22 mouse cellular contexts compared by ENCODE assay signal in genomic region chr12:119229601-119230000, GRCm38 (mm10). TPM values are rescaled to one million over a fixed set of nuclear protein-coding genes. Genes with fewer than 3 reads are reported as not detected.
DNase-seq lines count a peak whose midpoint lies in the region; ATAC-seq and TF ChIP-seq lines count a peak whose summit lies in the region.
"Had no signal": no experiment of that assay in that cellular context is flagged by ENCODE, and none has a peak within 500 bp of the region (broad histone marks: within the 10 kb centered on the region; RNA-seq: fewer than 3 reads in every experiment).

No protein-coding gene starts in this region.

- WGBS in kidney, adult 2 months, result 33% methylated on average over 2 of the region's 2 CpGs
- 83% methylated on average over 2 of the region's 2 CpGs for WGBS in kidney, embryonic 14.5 days
- WGBS in kidney, postnatal 0 days, result 63% methylated on average over 2 of the region's 2 CpGs

- H3K9ac ChIP-seq in kidney, embryonic 14.5 days (ENCODE audit: low read depth, low read length), result no peak overlapping the region
- H3K9ac ChIP-seq in kidney, postnatal 0 days (ENCODE audit: low read depth, low read length), result no peak overlapping the region
- H3K9ac ChIP-seq: embryonic facial prominence, embryonic 12.5 days; embryonic facial prominence, embryonic 15.5 days; forebrain, embryonic 15.5 days; heart, embryonic 12.5 days; heart, embryonic 15.5 days; hindbrain, embryonic 13.5 days had no signal

- no peaks in the 10 kb centered on the region for H3K27me3 ChIP-seq in kidney, adult 2 months (replicated peaks; ENCODE audit: control insufficient read depth, insufficient read depth, low read length)
- H3K27me3 ChIP-seq in kidney, embryonic 14.5 days (ENCODE audit: control insufficient read depth, insufficient read depth, low read length), result no peaks in the 10 kb centered on the region
- H3K27me3 ChIP-seq in kidney, postnatal 0 days (ENCODE audit: insufficient read depth, low read length), result no peaks in the 10 kb centered on the region
- H3K27me3 ChIP-seq: embryonic facial prominence, embryonic 12.5 days; embryonic facial prominence, embryonic 15.5 days; forebrain, embryonic 15.5 days; heart, embryonic 12.5 days; heart, embryonic 15.5 days; hindbrain, embryonic 13.5 days had no signal

- no peaks in the 10 kb centered on the region; the same call in 1 of the 2 replicates for H3K36me3 ChIP-seq in kidney, adult 2 months (ENCODE audit: control insufficient read depth, insufficient read depth, low read length)
- no peaks in the 10 kb centered on the region for H3K36me3 ChIP-seq in kidney, embryonic 14.5 days (ENCODE audit: control insufficient read depth, insufficient read depth, low read length)
- H3K36me3 ChIP-seq in kidney, postnatal 0 days (ENCODE audit: insufficient read depth, low read length), result no peaks in the 10 kb centered on the region
- H3K36me3 ChIP-seq: embryonic facial prominence, embryonic 12.5 days; embryonic facial prominence, embryonic 15.5 days; forebrain, embryonic 15.5 days; heart, embryonic 12.5 days; heart, embryonic 15.5 days; hindbrain, embryonic 13.5 days had no signal

- no peak for TF ChIP-seq CTCF in kidney, adult 2 months (conservative IDR thresholded peaks at IDR 0.05; ENCODE audit: insufficient read depth, insufficient read length, low read depth, low read length)
- TF ChIP-seq CTCF in kidney, postnatal 0 days (IDR thresholded peaks at IDR 0.05; ENCODE audit: low read depth), result no peak

- H3K4me3 ChIP-seq in kidney, adult 2 months (ENCODE audit: insufficient read depth, low read depth, low read length), result no peak overlapping the region
- H3K4me3 ChIP-seq in kidney, embryonic 14.5 days (ENCODE audit: low read length), result no peak overlapping the region
- no peak overlapping the region for H3K4me3 ChIP-seq in kidney, postnatal 0 days (replicated peaks; ENCODE audit: low read depth, low read length)
- H3K4me3 ChIP-seq: embryonic facial prominence, embryonic 12.5 days; embryonic facial prominence, embryonic 15.5 days; forebrain, embryonic 15.5 days; heart, embryonic 12.5 days; heart, embryonic 15.5 days; hindbrain, embryonic 10.5 days; hindbrain, embryonic 13.5 days had no signal

- TF ChIP-seq POLR2A in kidney, adult 2 months (IDR thresholded peaks at IDR 0.05; ENCODE audit: low read depth, low read length), result no peak

- no peaks in the 10 kb centered on the region for H3K9me3 ChIP-seq in kidney, embryonic 14.5 days (ENCODE audit: control insufficient read depth, low read length)
- H3K9me3 ChIP-seq in kidney, postnatal 0 days (replicated peaks; ENCODE audit: low read length), result no peaks in the 10 kb centered on the region
- H3K9me3 ChIP-seq: embryonic facial prominence, embryonic 12.5 days; embryonic facial prominence, embryonic 15.5 days; forebrain, embryonic 15.5 days; heart, embryonic 12.5 days; heart, embryonic 15.5 days; hindbrain, embryonic 10.5 days; hindbrain, embryonic 13.5 days had no signal

- no peak for ATAC-seq in kidney, embryonic 14.5 days (ENCODE audit: low FRiP score, low TSS enrichment)
- ATAC-seq in kidney, postnatal 0 days (replicated peaks; ENCODE audit: low FRiP score, low read depth), result peak; percentile 65
- ATAC-seq: forebrain, embryonic 15.5 days; hindbrain, embryonic 16.5 days had no signal

- no peak overlapping the region for H3K4me2 ChIP-seq in kidney, embryonic 14.5 days (replicated peaks; ENCODE audit: low read depth, low read length)
- no peak overlapping the region for H3K4me2 ChIP-seq in kidney, postnatal 0 days (ENCODE audit: low read length)
- H3K4me2 ChIP-seq: embryonic facial prominence, embryonic 12.5 days; embryonic facial prominence, embryonic 15.5 days; forebrain, embryonic 15.5 days; heart, embryonic 12.5 days; heart, embryonic 15.5 days; hindbrain, embryonic 13.5 days had no signal

- peaks cover 23% of the 10 kb centered on the region for H3K4me1 ChIP-seq in kidney, adult 2 months (ENCODE audit: control insufficient read depth, insufficient read depth, low read length)
- no peaks in the 10 kb centered on the region for H3K4me1 ChIP-seq in kidney, embryonic 14.5 days (ENCODE audit: control insufficient read depth, insufficient read depth, low read length)
- no peaks in the 10 kb centered on the region for H3K4me1 ChIP-seq in kidney, postnatal 0 days (replicated peaks; ENCODE audit: insufficient read depth, low read length)
- H3K4me1 ChIP-seq: embryonic facial prominence, embryonic 15.5 days; heart, embryonic 15.5 days had no signal

- DNase-seq in adrenal gland, adult 2 months, result peak; percentile 30
- DNase-seq in adrenal gland, adult 8-10 months, result no peak
- DNase-seq in kidney, adult 2 months, result peak; percentile 82
- DNase-seq in kidney, postnatal 0 days (ENCODE audit: low spot score), result peak; percentile 28
- no peak for DNase-seq in kidney, adult 18-20 months
- peak; percentile 21 for DNase-seq in retina, postnatal 1 day
- no peak for DNase-seq in retina, embryonic 14.5 days (ENCODE audit: low spot score)
- DNase-seq: cerebellum, adult 11 months; cerebellum, adult 2 months; cerebellum, adult 9-11 months; cerebellum, postnatal 25 days; gastrocnemius, postnatal 25 days had no signal

- peak overlapping the region; percentile 100 for H3K27ac ChIP-seq in kidney, adult 2 months (ENCODE audit: insufficient read depth, low read depth, low read length)
- H3K27ac ChIP-seq in kidney, embryonic 14.5 days (ENCODE audit: low read depth, low read length), result no peak overlapping the region
- 0 out of 2 replicates have a peak overlapping the region, but pooled peaks have one; percentile 19 for H3K27ac ChIP-seq in kidney, postnatal 0 days
- H3K27ac ChIP-seq: embryonic facial prominence, embryonic 12.5 days; embryonic facial prominence, embryonic 15.5 days; forebrain, embryonic 15.5 days; heart, embryonic 15.5 days; hindbrain, embryonic 10.5 days; hindbrain, embryonic 13.5 days had no signal

RNA-seq across cellular contexts. Expression of gene Itgb8, which starts 9.0 kb away (rescaled TPM):
- total RNA-seq in adrenal gland, adult 2 months (2021), result 1 to 10 TPM; 2.0 to 2.6 TPM
- polyA plus RNA-seq in adrenal gland, adult 2 months (2012; rRNA removed), result 0.50 and 0.77 TPM in 2 replicates
- 1 to 10 TPM; 2.9 to 4.0 (median 3.4) TPM for total RNA-seq in adrenal gland, adult 8-10 months (2022)
- polyA plus RNA-seq in kidney, adult 2 months (2012; rRNA removed), result 16.5 and 17.3 TPM in 2 replicates
- polyA plus RNA-seq in kidney, embryonic 14.5 days (2014; fragmentation: Nextera tagmentation; extraction: Ambion mirVana), result 3.0 and 3.7 TPM in 2 replicates
- 8.6 and 9.9 TPM in 2 replicates for polyA plus RNA-seq in kidney, postnatal 0 days (2015; fragmentation: Nextera tagmentation; extraction: Ambion mirVana)
- total RNA-seq: common myeloid progenitor, adult 5-6 weeks had no signal

Comparison
In these comparisons a context has a peak if more than half of its experiments do, and no peak if none do; other contexts are left out.
1. DNase-seq: peak in adrenal gland, adult 2 months (single experiment), kidney, adult 2 months (single experiment), kidney, postnatal 0 days (single experiment) and retina, postnatal 1 day (single experiment); none in adrenal gland, adult 8-10 months (single experiment), kidney, adult 18-20 months (single experiment) and retina, embryonic 14.5 days (single experiment).